Mouse (Mus musculus) G1E (cell line): ENCODE measurements at regions not wholly inside any gene's neighbourhood (a gene's known extent, or its start where the extent isn't known, plus 50 kb on each side); places are given as distances from the start of the nearest gene placed in this dataset.
A peak's percentile ranks its signal among the peaks of the same experiment; 100 is the strongest.

Source experiments
- ATAC-seq: 2 replicates; pipeline ENCODE4 v1.8.0; 2016; ENCODE audit warnings: mild to moderate bottlenecking; ENCODE audit not compliant: insufficient number of reproducible peaks, poor library complexity, low FRiP score, severe bottlenecking; ENCODE audit errors: extremely low read depth
- DNase-seq: peaks from one replicate; pipeline ENCODE4 v3.0.0; 2012; ENCODE audit warnings: low spot score
- H3K27me3 ChIP-seq: 2 replicates; pipeline ENCODE4 v1.6.1; 2012; ENCODE audit warnings: mild to moderate bottlenecking, low read length, inconsistent platforms; ENCODE audit not compliant: insufficient read depth
- H3K36me3 ChIP-seq: replicated peaks from 2 replicates; pipeline ENCODE3; 2012; ENCODE audit warnings: mild to moderate bottlenecking, inconsistent platforms
- H3K4me1 ChIP-seq: 2 replicates; pipeline ENCODE4 v1.6.1; 2012; ENCODE audit warnings: low read depth, low read length, inconsistent platforms, mixed read lengths; ENCODE audit not compliant: insufficient read depth
- H3K4me3 ChIP-seq: 2 replicates; pipeline ENCODE4 v1.5.1; 2012; ENCODE audit warnings: low read depth, mild to moderate bottlenecking, inconsistent platforms, low read length, moderate library complexity, mixed read lengths
- H3K9me3 ChIP-seq: replicated peaks from 2 replicates; pipeline ENCODE4 v1.6.1; 2012; ENCODE audit warnings: inconsistent platforms
- CTCF ChIP-seq: IDR thresholded peaks from 2 replicates; pipeline ENCODE4 v1.5.1; 2012; ENCODE audit warnings: low read depth, low read length, inconsistent platforms, mixed read lengths
- GATA1 ChIP-seq: IDR thresholded peaks from 2 replicates; pipeline ENCODE4 v1.6.1; 2012; ENCODE audit warnings: borderline replicate concordance, low read length, inconsistent platforms, mixed read lengths
- GATA2 ChIP-seq: IDR thresholded peaks from 2 replicates; pipeline ENCODE4 v1.6.1; 2012; ENCODE audit warnings: low read depth, low read length, inconsistent platforms, borderline replicate concordance
- POLR2AphosphoS5 ChIP-seq: IDR thresholded peaks from 2 replicates; pipeline ENCODE4 v1.6.1; 2012; ENCODE audit warnings: low read depth, low read length, inconsistent platforms; ENCODE audit not compliant: insufficient replicate concordance
- TAL1 ChIP-seq: conservative IDR thresholded peaks from 2 replicates; pipeline ENCODE4 v1.6.1; 2012; ENCODE audit warnings: low read depth, low read length, inconsistent platforms, mixed read lengths

DNA sequence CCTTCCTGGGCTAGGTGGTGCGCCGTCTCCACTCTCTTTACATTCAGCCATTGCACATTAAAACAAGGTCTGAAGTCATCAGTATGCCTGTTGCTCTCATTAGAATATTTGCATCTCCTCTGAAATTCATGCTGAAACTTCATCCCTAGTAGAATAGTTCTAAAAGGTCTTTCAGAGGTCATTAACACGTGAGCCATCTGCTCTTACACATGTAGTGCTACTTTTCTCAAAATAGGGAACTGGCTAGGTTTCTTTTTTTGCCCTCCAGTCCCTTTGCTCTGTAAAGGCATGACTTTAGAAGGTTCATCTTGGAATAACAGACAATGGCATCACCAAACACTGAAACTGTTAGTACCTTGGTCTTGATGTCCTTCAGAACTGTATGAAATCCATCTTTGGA lies 85.6 kb downstream of the Gm13691 start:
- no peak for TF ChIP-seq GATA1
- no peak for TF ChIP-seq POLR2AphosphoS5
- TF ChIP-seq CTCF = no peak
- no peak for TF ChIP-seq TAL1
- no peak for TF ChIP-seq GATA2
- DNase-seq (no peak), ATAC-seq (no peak)
- Histone ChIP-seq H3K4me3 (no peak overlapping the region), H3K36me3 (no peaks in the 10 kb centered on the region), H3K4me1 (peaks cover 21% of the 10 kb centered on the region), H3K27me3 (no peaks in the 10 kb centered on the region), H3K9me3 (no peaks in the 10 kb centered on the region)

DNA sequence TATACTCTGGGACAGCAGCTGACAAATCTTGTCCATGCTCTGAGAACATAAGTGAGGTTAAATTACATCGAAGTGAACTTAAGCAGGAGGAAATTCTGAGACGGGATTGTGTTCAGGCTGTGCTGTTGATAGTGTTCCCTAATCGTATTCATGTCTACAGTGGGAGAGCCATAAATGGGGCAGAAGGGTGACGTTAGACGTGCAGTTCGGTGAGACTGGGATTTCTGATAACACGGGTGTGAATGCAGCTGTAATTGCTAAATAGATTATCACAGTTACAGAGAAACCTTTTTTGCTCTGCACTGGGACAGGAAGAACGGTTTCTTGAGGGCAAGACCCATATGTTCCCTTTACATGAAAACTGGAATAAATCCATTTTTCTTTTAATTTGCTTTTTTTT lies 88.9 kb downstream of the Gm13691 start:
- Histone ChIP-seq H3K4me1 (peaks cover 16% of the 10 kb centered on the region), H3K27me3 (no peaks in the 10 kb centered on the region), H3K36me3 (no peaks in the 10 kb centered on the region), H3K9me3 (no peaks in the 10 kb centered on the region), H3K4me3 (no peak overlapping the region)
- no peak for DNase-seq
- TF ChIP-seq GATA1 (no peak), GATA2 (no peak), POLR2AphosphoS5 (no peak)
- ATAC-seq = peak; percentile 88

DNA sequence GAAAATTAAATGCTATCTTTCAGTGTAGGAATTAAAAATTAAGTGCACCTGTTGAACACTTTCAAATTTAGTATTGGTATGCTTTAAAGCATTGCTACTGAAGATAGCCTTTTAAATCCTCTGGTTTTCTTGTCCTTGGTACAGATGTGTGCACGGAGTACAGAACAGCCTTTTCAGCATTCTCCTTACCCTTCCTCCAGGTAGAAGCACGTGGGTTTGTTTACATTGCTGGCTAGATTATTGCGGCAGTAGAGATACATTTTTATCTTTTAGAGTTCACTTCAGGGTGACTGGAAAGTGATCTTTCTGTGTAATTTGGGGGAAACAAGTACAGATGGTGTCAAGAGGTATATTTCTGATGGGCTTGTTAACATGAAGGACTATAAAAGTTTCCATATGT lies 89.9 kb downstream of the Gm13691 start:
- ATAC-seq (no peak), DNase-seq (no peak)
- H3K4me1 ChIP-seq = peaks cover 16% of the 10 kb centered on the region
- TF ChIP-seq GATA2 (no peak), GATA1 (no peak), POLR2AphosphoS5 (no peak), TAL1 (no peak), CTCF (no peak)
- no peak overlapping the region for H3K4me3 ChIP-seq
- H3K36me3 ChIP-seq = no peaks in the 10 kb centered on the region
- no peaks in the 10 kb centered on the region for H3K9me3 ChIP-seq
- no peaks in the 10 kb centered on the region for H3K27me3 ChIP-seq

DNA sequence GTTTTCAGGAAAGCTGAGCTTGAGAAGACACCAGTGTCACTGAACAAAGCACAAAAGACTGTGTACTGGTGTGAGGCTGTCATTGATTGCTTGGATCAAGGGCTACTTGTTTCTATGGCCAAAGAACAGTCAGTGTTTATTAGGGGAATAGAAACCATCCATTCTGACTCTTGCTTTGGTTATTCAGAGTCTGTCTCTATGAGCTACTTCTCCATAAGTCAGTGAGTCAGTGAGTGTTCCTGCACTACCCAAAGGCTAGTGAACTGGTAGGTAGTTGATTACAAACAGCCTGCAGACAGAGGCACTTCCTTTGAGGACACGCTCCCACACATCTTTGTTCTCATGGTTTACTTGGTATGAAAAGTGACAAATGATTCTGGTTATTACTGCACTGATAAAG lies 104.4 kb downstream of the Gm13691 start:
- Histone ChIP-seq H3K4me3 (no peak overlapping the region), H3K27me3 (no peaks in the 10 kb centered on the region), H3K9me3 (no peaks in the 10 kb centered on the region), H3K4me1 (no peaks in the 10 kb centered on the region), H3K36me3 (no peaks in the 10 kb centered on the region)
- DNase-seq (no peak), ATAC-seq (no peak)
- TF ChIP-seq TAL1 (no peak), GATA2 (no peak), POLR2AphosphoS5 (no peak), GATA1 (no peak)

DNA sequence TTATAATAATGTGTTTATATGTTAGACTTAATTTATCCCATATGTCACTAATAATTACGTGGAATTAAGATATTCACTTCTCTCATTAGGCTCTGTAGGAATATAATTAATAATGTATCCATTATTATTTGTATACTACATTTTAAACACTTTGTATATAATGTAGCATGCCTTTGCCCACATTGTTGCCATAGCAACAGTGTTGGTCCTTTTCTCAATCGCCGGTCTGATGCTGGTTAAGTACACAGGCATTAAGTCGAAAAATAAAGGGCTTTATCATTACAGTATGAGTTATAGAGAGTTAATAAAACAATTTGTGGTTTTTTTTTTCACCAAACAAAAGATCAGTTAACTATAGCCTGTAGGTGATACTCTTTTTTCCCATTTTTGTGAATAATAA lies 108.4 kb downstream of the Gm13691 start:
- H3K9me3 ChIP-seq = no peaks in the 10 kb centered on the region
- H3K4me3 ChIP-seq = no peak overlapping the region
- TF ChIP-seq GATA1 (no peak), POLR2AphosphoS5 (no peak)
- H3K4me1 ChIP-seq = peaks cover 7% of the 10 kb centered on the region
- ATAC-seq (no peak), DNase-seq (no peak)
- no peaks in the 10 kb centered on the region for H3K27me3 ChIP-seq
- H3K36me3 ChIP-seq = no peaks in the 10 kb centered on the region

DNA sequence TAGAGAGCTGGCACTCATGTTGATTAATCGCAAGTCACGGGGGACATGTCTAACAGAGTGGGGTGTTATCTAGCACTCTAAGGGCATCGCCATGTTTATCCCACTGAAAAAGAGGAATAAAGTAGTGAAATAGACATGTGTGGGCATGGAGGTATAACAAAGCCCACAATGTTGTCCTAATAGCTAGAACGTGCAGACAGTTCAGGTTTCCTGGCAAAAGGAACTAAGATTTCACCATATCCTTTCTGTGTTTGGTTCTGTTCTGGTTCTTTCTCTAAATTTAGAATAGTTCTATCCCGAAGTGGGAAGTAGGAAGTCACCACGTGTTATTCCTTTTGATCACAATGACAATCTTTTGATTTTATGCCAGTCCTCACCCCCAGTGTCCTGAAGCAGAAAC lies 123.2 kb downstream of the Gm13691 start:
- no peaks in the 10 kb centered on the region for H3K27me3 ChIP-seq
- TF ChIP-seq GATA1 (no peak), GATA2 (no peak), POLR2AphosphoS5 (no peak), CTCF (no peak), TAL1 (no peak)
- DNase-seq (no peak), ATAC-seq (no peak)
- no peaks in the 10 kb centered on the region for H3K4me1 ChIP-seq
- no peaks in the 10 kb centered on the region for H3K36me3 ChIP-seq
- no peak overlapping the region for H3K4me3 ChIP-seq
- no peaks in the 10 kb centered on the region for H3K9me3 ChIP-seq

DNA sequence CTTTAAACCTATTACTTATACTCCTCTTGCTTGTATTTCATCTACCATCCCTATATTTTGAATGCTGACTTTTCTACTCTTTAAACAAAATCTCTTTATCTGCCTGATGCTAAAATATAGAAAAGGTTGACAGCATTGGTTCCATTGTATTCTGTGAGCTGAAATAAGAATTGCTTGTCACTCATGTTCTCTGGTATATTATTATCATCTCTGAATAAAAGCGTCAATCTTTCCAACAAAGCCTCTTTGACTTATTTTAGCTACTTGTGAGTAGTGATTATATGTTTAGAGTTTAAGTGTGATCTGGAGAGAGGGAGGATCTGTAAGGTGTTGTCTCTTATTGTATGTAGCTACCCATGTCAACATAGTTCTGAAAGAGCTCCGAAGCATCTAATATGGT lies 129.5 kb downstream of the Gm13691 start:
- H3K9me3 ChIP-seq = no peaks in the 10 kb centered on the region
- no peaks in the 10 kb centered on the region for H3K36me3 ChIP-seq
- no peaks in the 10 kb centered on the region for H3K27me3 ChIP-seq
- ATAC-seq = no peak
- no peak for TF ChIP-seq POLR2AphosphoS5
- no peaks in the 10 kb centered on the region for H3K4me1 ChIP-seq
- H3K4me3 ChIP-seq = no peak overlapping the region
- DNase-seq = no peak
